Comparison of ENCODE assay signal across 7 mouse cellular contexts in genomic region chr2:157571224-157571832, GRCm38 (mm10). TPM values are rescaled to one million over a fixed set of nuclear protein-coding genes. Genes with fewer than 3 reads are reported as not detected.
DNase-seq lines count a peak whose midpoint lies in the region; ATAC-seq and TF ChIP-seq lines count a peak whose summit lies in the region.

Gene Blcap, minus strand, starts transcription at chr2:157571274.

- intact Hi-C loops in heart, postnatal 14 days (cut with DNase I) = loop anchor here (1.0 to 2.0 kb wide), 4 partner anchors 91 to 279 kb away; no protein-coding TSS in a partner anchor

- whole genome bisulfite sequencing in bone marrow, adult 2 months = 14% methylated on average over 6 of the region's 6 CpGs
- 7% methylated on average over 6 of the region's 6 CpGs for WGBS in forebrain, embryonic 14.5 days
- WGBS in lung, embryonic 15.5 days = 7% methylated on average over 6 of the region's 6 CpGs

- H3K27ac ChIP-seq in bone marrow, adult 2 months (ENCODE audit: control insufficient read depth, insufficient read depth, low read depth, low read length, poor library complexity) = no peak within 1 kb of the TSS
- no peak within 1 kb of the TSS for H3K27ac ChIP-seq in forebrain, embryonic 14.5 days (ENCODE audit: low read depth, low read length)
- H3K27ac ChIP-seq in lung, embryonic 15.5 days = no peak within 1 kb of the TSS

- H3K36me3 ChIP-seq in forebrain, embryonic 14.5 days (ENCODE audit: control insufficient read depth, insufficient read depth, low read length) = no peaks in the 10 kb centered on the region
- no peaks in the 10 kb centered on the region for H3K36me3 ChIP-seq in lung, embryonic 15.5 days

- ATAC-seq in forebrain, embryonic 14.5 days = no peak
- ATAC-seq in lung, embryonic 15.5 days (ENCODE audit: borderline replicate concordance, extremely low read depth, low FRiP score, low TSS enrichment) = no peak
- ATAC-seq in neutrophil, adult 5-6 weeks (ENCODE audit: extremely low read depth, insufficient number of reproducible peaks, low FRiP score, poor library complexity, severe bottlenecking) = peak; percentile 42

- no peaks in the 10 kb centered on the region for H3K9me3 ChIP-seq in forebrain, embryonic 14.5 days (replicated peaks; ENCODE audit: control insufficient read depth, low read length)
- H3K9me3 ChIP-seq in lung, embryonic 15.5 days = no peaks in the 10 kb centered on the region

- H3K4me2 ChIP-seq in forebrain, embryonic 14.5 days (ENCODE audit: low read length) = no peak within 1 kb of the TSS
- no peak within 1 kb of the TSS for H3K4me2 ChIP-seq in lung, embryonic 15.5 days

- peak; percentile 88 for DNase-seq in MN1 (ENCODE audit: low spot score)
- peak; percentile 83 for DNase-seq in forebrain, embryonic 14.5 days (ENCODE audit: low spot score)
- DNase-seq in heart, postnatal 14 days = peak; percentile 36 to 66
- peak in 1 of 2 experiments; percentile 81 for DNase-seq in layer of hippocampus, adult 18-20 months (ENCODE audit: low spot score in 2 of 2)

- H3K4me1 ChIP-seq in bone marrow, adult 2 months (ENCODE audit: control insufficient read depth, insufficient read depth, low read length) = peaks cover 3% of the 10 kb centered on the region
- peaks cover 9% of the 10 kb centered on the region for H3K4me1 ChIP-seq in forebrain, embryonic 14.5 days (ENCODE audit: control insufficient read depth, insufficient read depth, low read length)
- peaks cover 11% of the 10 kb centered on the region for H3K4me1 ChIP-seq in lung, embryonic 15.5 days

- TF ChIP-seq CTCF in bone marrow, adult 2 months (IDR thresholded peaks at IDR 0.05; ENCODE audit: control insufficient read depth, insufficient read depth, low read length) = no peak

- H3K9ac ChIP-seq in forebrain, embryonic 14.5 days (ENCODE audit: low read length) = no peak within 1 kb of the TSS
- H3K9ac ChIP-seq in lung, embryonic 15.5 days = no peak within 1 kb of the TSS

- no peak for TF ChIP-seq POLR2A in bone marrow, adult 2 months (IDR thresholded peaks at IDR 0.05; ENCODE audit: borderline replicate concordance, control insufficient read depth, low read depth, low read length)

- no peaks in the 10 kb centered on the region for H3K27me3 ChIP-seq in forebrain, embryonic 14.5 days (replicated peaks; ENCODE audit: control insufficient read depth, insufficient read depth, low read length)
- H3K27me3 ChIP-seq in lung, embryonic 15.5 days = no peaks in the 10 kb centered on the region

- H3K4me3 ChIP-seq in bone marrow, adult 2 months (replicated peaks; ENCODE audit: control insufficient read depth, low read depth, low read length) = no peak within 1 kb of the TSS
- H3K4me3 ChIP-seq in forebrain, embryonic 14.5 days (ENCODE audit: low read depth, low read length) = no peak within 1 kb of the TSS
- no peak within 1 kb of the TSS for H3K4me3 ChIP-seq in lung, embryonic 15.5 days

RNA-seq across cellular contexts. Expression of gene Blcap, which starts in this region (rescaled TPM):
- polyA plus RNA-seq in bone marrow, adult 2 months (2011; ENCODE audit: insufficient read depth, insufficient read length, low replicate concordance, missing spikeins) = 5.0 and 23.5 TPM in 2 replicates
- 240 and 254 TPM in 2 replicates for polyA plus RNA-seq in forebrain, embryonic 14.5 days (2014; fragmentation: Nextera tagmentation; extraction: Ambion mirVana)
- total RNA-seq in heart, postnatal 14 days (2021) = 10 to 100 TPM; 59.0 to 59.5 TPM
- 100 to 1,000 TPM; 120 to 136 TPM for total RNA-seq in layer of hippocampus, adult 18-20 months (2021)
- polyA plus RNA-seq in lung, embryonic 15.5 days (2015; fragmentation: Nextera tagmentation; extraction: Ambion mirVana) = 45.7 and 48.1 TPM in 2 replicates
- 31.7 and 35.8 TPM in 2 replicates for total RNA-seq in neutrophil, adult 5-6 weeks (2017)
